8 mouse cellular contexts compared by ENCODE assay signal in the genomic region with DNA sequence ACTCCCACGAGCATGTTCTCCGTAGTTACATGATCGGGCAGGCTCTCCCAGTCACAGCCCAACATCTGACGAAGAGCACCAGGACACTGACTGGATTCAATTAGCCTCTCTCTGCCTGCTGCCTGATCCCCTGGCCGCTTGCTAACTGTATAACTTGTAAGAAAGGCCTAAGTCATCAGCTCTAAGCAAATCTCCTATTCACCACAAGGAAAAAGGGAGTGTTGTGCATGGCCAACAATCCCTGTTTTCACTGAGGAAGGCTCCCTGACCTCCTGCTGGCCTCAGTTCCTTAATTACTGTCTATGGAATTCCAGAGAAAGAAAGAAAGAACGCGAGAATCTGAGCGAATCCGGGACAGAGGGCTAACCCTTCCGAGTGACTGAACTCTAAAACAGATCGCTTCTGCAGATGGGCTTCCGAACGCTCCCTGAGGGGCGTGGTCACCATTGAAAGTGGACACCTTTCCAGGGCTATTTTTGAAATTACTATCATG.
DNase-seq lines count a peak whose midpoint lies in the region; ATAC-seq lines count a peak whose summit lies in the region.

No protein-coding gene starts in this region.

- no peaks in the 10 kb centered on the region for H3K36me3 ChIP-seq in embryonic facial prominence, embryonic 12.5 days
- no peaks in the 10 kb centered on the region for H3K36me3 ChIP-seq in heart, embryonic 13.5 days
- H3K36me3 ChIP-seq in neural tube, embryonic 13.5 days: no peaks in the 10 kb centered on the region

- peak overlapping the region; percentile 72 for H3K27ac ChIP-seq in embryonic facial prominence, embryonic 12.5 days
- peak overlapping the region; percentile 74 for H3K27ac ChIP-seq in heart, embryonic 13.5 days (replicated peaks)
- peak overlapping the region; percentile 85 for H3K27ac ChIP-seq in neural tube, embryonic 13.5 days (replicated peaks)

- ATAC-seq in embryonic facial prominence, embryonic 12.5 days (ENCODE audit: insufficient number of reproducible peaks, insufficient read depth, low FRiP score, low TSS enrichment): peak; percentile 75
- no peak for ATAC-seq in heart, embryonic 13.5 days (ENCODE audit: extremely low read depth, insufficient number of reproducible peaks, low FRiP score, low TSS enrichment)
- peak; percentile 54 for ATAC-seq in neural tube, embryonic 13.5 days (ENCODE audit: low read depth)
- no peak for ATAC-seq in erythroid progenitor cell, adult 5-6 weeks (replicated peaks; ENCODE audit: low FRiP score, poor library complexity, severe bottlenecking)

- DNase-seq in layer of hippocampus, postnatal 10 days (ENCODE audit: low spot score in 2 of 2): peak; percentile 30 to 33
- DNase-seq in layer of hippocampus, postnatal 36 days: no peak
- DNase-seq in kidney, postnatal 4 days: peak; percentile 64 to 75
- DNase-seq in frontal cortex, adult 2 months (ENCODE audit: extremely low spot score in 1 of 2, low spot score in 1 of 2): no peak

- H3K4me2 ChIP-seq in embryonic facial prominence, embryonic 12.5 days (replicated peaks): peak overlapping the region; percentile 51
- peak overlapping the region; percentile 69 for H3K4me2 ChIP-seq in heart, embryonic 13.5 days
- peak overlapping the region; percentile 55 for H3K4me2 ChIP-seq in neural tube, embryonic 13.5 days

- H3K4me3 ChIP-seq in embryonic facial prominence, embryonic 12.5 days: peak overlapping the region; percentile 29
- H3K4me3 ChIP-seq in heart, embryonic 13.5 days: peak overlapping the region; percentile 42
- H3K4me3 ChIP-seq in neural tube, embryonic 13.5 days: peak overlapping the region; percentile 41

- H3K4me1 ChIP-seq in embryonic facial prominence, embryonic 12.5 days: peaks cover 45% of the 10 kb centered on the region
- peaks cover 44% of the 10 kb centered on the region for H3K4me1 ChIP-seq in heart, embryonic 13.5 days
- H3K4me1 ChIP-seq in neural tube, embryonic 13.5 days (replicated peaks): peaks cover 53% of the 10 kb centered on the region

- 4% methylated on average over 14 of the region's 14 CpGs for WGBS in embryonic facial prominence, embryonic 12.5 days
- WGBS in heart, embryonic 13.5 days: 22% methylated on average over 14 of the region's 14 CpGs
- WGBS in neural tube, embryonic 13.5 days: 3% methylated on average over 14 of the region's 14 CpGs

- peak overlapping the region; percentile 21; the same call in 1 of the 2 replicates for H3K9ac ChIP-seq in embryonic facial prominence, embryonic 12.5 days
- peak overlapping the region; percentile 73 for H3K9ac ChIP-seq in heart, embryonic 13.5 days
- H3K9ac ChIP-seq in neural tube, embryonic 13.5 days: peak overlapping the region; percentile 65

- no peaks in the 10 kb centered on the region for H3K27me3 ChIP-seq in embryonic facial prominence, embryonic 12.5 days
- no peaks in the 10 kb centered on the region for H3K27me3 ChIP-seq in heart, embryonic 13.5 days (replicated peaks)
- no peaks in the 10 kb centered on the region for H3K27me3 ChIP-seq in neural tube, embryonic 13.5 days

- no peaks in the 10 kb centered on the region for H3K9me3 ChIP-seq in embryonic facial prominence, embryonic 12.5 days
- H3K9me3 ChIP-seq in heart, embryonic 13.5 days: no peaks in the 10 kb centered on the region
- no peaks in the 10 kb centered on the region for H3K9me3 ChIP-seq in neural tube, embryonic 13.5 days

Comparison
In these comparisons a context has a peak if more than half of its experiments do, and no peak if none do; other contexts are left out.
1. DNase-seq: peak in layer of hippocampus, postnatal 10 days (2 of 2) and kidney, postnatal 4 days (2 of 2); none in layer of hippocampus, postnatal 36 days (0 of 2) and frontal cortex, adult 2 months (0 of 2).
2. ATAC-seq: peak in embryonic facial prominence, embryonic 12.5 days (single experiment) and neural tube, embryonic 13.5 days (single experiment); none in heart, embryonic 13.5 days (single experiment) and erythroid progenitor cell, adult 5-6 weeks (single experiment).
3. H3K9ac ChIP-seq: peak in every context shown above with its lines; median percentile 73 in heart, embryonic 13.5 days; 65 in neural tube, embryonic 13.5 days; 21 in embryonic facial prominence, embryonic 12.5 days.
4. Peak in every context shown above with its lines, with median percentiles within 50 percentile points of each other: H3K27ac ChIP-seq, H3K4me2 ChIP-seq and H3K4me3 ChIP-seq.